Mouse (Mus musculus) liver, embryonic 12.5 days (tissue): Measurements from ENCODE around the gene Vmn1r235. TPM values are rescaled to one million over a fixed set of nuclear protein-coding genes. Genes with fewer than 3 reads are reported as not detected.
"Not testable (repeated sequence)": the region's sequence is repeated elsewhere in the genome, so short reads cannot be mapped to it uniquely, and the experiment has no call there.

ENCODE experiments used
- ATAC-seq: fragments of 200-750 bp; cut with Nextera tagmentation; 2 replicates; pipeline ENCODE4 v1.8.0; 2017; ENCODE audit warnings: moderate number of reproducible peaks, mild to moderate bottlenecking, moderate library complexity
- H3K27ac ChIP-seq: fragments of 300-500 bp; sonication (generic); 2 replicates; pipeline ENCODE4 v1.5.1; 2016; ENCODE audit warnings: mild to moderate bottlenecking
- H3K27me3 ChIP-seq: fragments of 300-500 bp; sonication (generic); replicated peaks from 2 replicates; pipeline ENCODE4 v1.6.1; 2016; ENCODE audit warnings: mild to moderate bottlenecking, moderate library complexity
- H3K36me3 ChIP-seq: fragments of 300-500 bp; sonication (generic); 2 replicates; pipeline ENCODE4 v1.6.1; 2016; ENCODE audit warnings: mild to moderate bottlenecking, moderate library complexity
- H3K4me1 ChIP-seq: fragments of 300-500 bp; sonication (generic); 2 replicates; pipeline ENCODE4 v1.6.1; 2016
- H3K4me2 ChIP-seq: fragments of 300-500 bp; sonication (generic); 2 replicates; pipeline ENCODE4 v1.6.1; 2016; ENCODE audit warnings: mild to moderate bottlenecking, moderate library complexity
- H3K4me3 ChIP-seq: fragments of 300-500 bp; sonication (generic); 2 replicates; pipeline ENCODE4 v1.5.1; 2016; ENCODE audit warnings: mild to moderate bottlenecking, moderate library complexity
- H3K9ac ChIP-seq: fragments of 300-500 bp; sonication (generic); 2 replicates; pipeline ENCODE4 v1.6.1; 2016; ENCODE audit warnings: mild to moderate bottlenecking, moderate library complexity
- H3K9me3 ChIP-seq: fragments of 300-500 bp; sonication (generic); replicated peaks from 2 replicates; pipeline ENCODE4 v1.6.1; 2016; ENCODE audit warnings: mild to moderate bottlenecking, moderate library complexity
- WGBS: fragments of 180-500 bp; shearing (Covaris S2); methylation state at CpG from one replicate; pipeline ENCODE4 v1.1.7; 2016; ENCODE audit not compliant: insufficient replicate concordance; 5-methylcytosine and 5-hydroxymethylcytosine counted together
- microRNA-seq: library from miRNA; unstranded; fragments of <30 nt; microRNA quantifications from one replicate; pipeline ENCODE4, GENCODE M21; 2017
- polyA plus RNA-seq: library from polyadenylated mRNA; unstranded; fragments of >200 nt; fragmentation: Nextera tagmentation; extraction: Ambion mirVana; gene quantifications from 2 replicates; pipeline ENCODE4 v1.2.1, GENCODE M21; 2016

Vmn1r235 gene
- not detected in 2 replicates for polyA plus RNA-seq

DNA sequence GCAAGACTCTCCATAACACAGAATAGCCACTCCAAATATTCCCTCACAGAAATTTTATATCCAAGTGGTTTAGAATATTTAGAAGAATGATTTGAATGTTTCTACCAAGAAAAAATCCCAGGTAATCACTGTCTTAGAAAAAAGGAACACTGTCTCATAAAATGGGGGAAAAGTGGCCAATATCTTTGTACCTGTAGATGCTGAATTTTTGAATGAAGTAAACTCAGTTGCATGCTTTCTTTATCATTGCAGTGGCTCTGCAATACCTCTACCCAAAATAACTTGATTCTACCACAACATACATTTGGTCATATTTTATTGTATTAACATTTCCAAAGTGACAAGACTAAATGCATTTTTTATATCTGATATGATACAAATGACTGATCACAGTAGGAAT is at the start of gene Vmn1r235:
Gene Vmn1r235 (plus strand): TSS at position 301 of the 400 bp plus-strand sequence.
- no peaks in the 10 kb centered on the region for H3K27me3 ChIP-seq
- H3K27ac ChIP-seq: no peak within 1 kb of the TSS
- no peak within 1 kb of the TSS for H3K4me3 ChIP-seq
- no peak for ATAC-seq
- no peak within 1 kb of the TSS for H3K9ac ChIP-seq
- H3K4me2 ChIP-seq: no peak within 1 kb of the TSS
- H3K4me1 ChIP-seq: no peaks in the 10 kb centered on the region
- H3K36me3 ChIP-seq: no peaks in the 10 kb centered on the region
- no peaks in the 10 kb centered on the region for H3K9me3 ChIP-seq

DNA sequence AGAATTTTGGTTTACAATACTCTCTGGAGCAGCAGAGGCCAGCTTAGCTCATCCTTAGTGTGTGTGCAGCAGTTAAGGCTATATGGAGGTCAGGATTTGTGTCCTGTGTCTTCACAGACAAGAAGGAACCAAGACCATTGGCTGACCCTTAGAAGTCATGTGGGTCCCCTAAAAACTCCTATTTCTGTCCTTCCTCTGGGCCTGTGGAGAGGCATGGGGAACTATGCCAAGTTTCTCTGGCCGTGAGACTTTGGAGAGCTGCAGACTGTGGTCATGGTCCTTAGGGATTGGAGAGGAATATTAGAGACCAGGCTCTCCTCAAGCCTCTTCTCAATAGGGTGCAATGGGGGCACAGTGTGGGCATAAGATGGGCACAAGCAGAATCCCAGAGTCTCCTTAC is 45.1 kb upstream of the Vmn1r235 start:
- 72% methylated on average over 1 of the region's 1 CpGs for WGBS
- H3K27me3 ChIP-seq, ATAC-seq, H3K36me3 ChIP-seq, H3K4me2 ChIP-seq, H3K9me3 ChIP-seq, H3K4me3 ChIP-seq, H3K4me1 ChIP-seq, H3K27ac ChIP-seq, H3K9ac ChIP-seq: not testable (repeated sequence)

DNA sequence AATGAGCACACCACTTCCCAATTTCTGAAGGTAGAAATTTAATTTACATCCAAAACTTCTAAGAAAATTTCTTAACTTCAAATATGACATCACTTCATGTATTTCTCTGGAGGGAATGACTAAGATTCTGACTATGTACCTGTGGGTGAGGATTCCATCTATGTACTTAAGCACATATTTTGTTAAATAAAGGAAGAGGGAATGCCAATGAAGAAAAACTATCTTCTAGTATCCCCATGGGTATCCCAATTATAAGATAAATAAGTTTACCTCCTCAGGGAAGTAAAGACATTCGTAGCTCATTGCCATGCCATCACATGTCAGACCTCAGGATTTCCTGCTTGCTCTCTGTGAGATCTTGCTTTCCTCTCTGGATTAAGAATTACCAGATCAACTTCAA is 30.4 kb upstream of the Vmn1r235 start, which contains the start of gene Vmn1r234:
Gene Vmn1r234 (plus strand): TSS at position 301 of the 400 bp plus-strand sequence.
- H3K27me3 ChIP-seq: no peaks in the 10 kb centered on the region
- no peaks in the 10 kb centered on the region for H3K4me1 ChIP-seq
- H3K9ac ChIP-seq: no peak within 1 kb of the TSS
- H3K4me2 ChIP-seq: no peak within 1 kb of the TSS
- H3K27ac ChIP-seq: no peak within 1 kb of the TSS
- no peaks in the 10 kb centered on the region for H3K9me3 ChIP-seq
- H3K4me3 ChIP-seq: no peak within 1 kb of the TSS
- WGBS: 50% methylated on average over 1 of the region's 1 CpGs
- ATAC-seq: no peak
- no peaks in the 10 kb centered on the region for H3K36me3 ChIP-seq

DNA sequence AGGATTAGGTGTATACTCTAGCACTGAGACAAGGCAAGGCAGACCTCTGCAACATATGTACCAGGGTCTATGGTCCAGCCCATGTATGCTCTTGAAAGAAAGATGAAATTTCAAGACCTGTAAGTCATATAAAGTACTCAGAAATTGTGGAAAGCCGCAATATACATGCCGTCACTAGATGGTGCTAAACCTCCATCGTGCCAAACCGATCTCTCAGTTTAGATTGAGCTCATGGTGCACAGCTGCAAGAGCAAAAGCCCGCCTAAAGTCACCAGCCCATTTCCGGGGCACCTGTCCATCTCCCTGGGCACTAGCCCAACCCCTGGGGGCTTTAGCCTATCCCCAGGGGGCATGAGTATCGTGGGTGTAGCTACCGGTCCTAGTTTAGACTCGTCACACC is 24.6 kb upstream of the Vmn1r235 start:
- H3K9ac ChIP-seq: no peak overlapping the region
- WGBS: 20% methylated on average over 9 of the region's 9 CpGs
- no peaks in the 10 kb centered on the region for H3K36me3 ChIP-seq
- H3K4me3 ChIP-seq: no peak overlapping the region
- 0 out of 2 replicates have a peak, but pooled peaks have one; percentile 30 for ATAC-seq
- H3K27me3 ChIP-seq: no peaks in the 10 kb centered on the region
- no peaks in the 10 kb centered on the region for H3K4me1 ChIP-seq
- no peak overlapping the region for H3K27ac ChIP-seq
- H3K9me3 ChIP-seq: no peaks in the 10 kb centered on the region
- no peak overlapping the region for H3K4me2 ChIP-seq

DNA sequence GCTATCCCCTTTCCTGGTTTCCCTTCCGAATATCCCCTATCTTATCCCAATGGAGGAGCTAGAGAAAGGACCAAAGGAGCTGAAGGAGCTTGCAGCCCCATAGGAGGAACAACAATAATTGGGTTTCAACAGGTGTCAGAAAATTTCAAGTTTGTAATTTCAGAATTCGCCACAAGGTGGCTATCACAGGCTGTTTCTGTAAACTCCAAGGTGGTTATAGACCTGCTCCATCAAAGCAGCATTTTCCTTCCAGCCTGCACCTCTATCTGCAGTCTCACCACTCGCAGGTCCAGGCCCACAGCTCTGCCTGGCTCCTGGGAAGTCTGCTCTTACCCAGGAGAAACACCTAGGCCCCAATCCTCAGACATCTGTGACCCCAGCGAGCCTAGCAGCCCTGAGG is 15.9 kb downstream of the Vmn1r235 start:
- WGBS: 10% methylated on average over 4 of the region's 4 CpGs
- no peak for ATAC-seq
- Histone ChIP-seq H3K36me3 (no peaks in the 10 kb centered on the region), H3K9me3 (no peaks in the 10 kb centered on the region), H3K27me3 (no peaks in the 10 kb centered on the region), H3K4me3 (no peak overlapping the region), H3K4me1 (no peaks in the 10 kb centered on the region), H3K9ac (no peak overlapping the region), H3K27ac (no peak overlapping the region), H3K4me2 (no peak overlapping the region)

DNA sequence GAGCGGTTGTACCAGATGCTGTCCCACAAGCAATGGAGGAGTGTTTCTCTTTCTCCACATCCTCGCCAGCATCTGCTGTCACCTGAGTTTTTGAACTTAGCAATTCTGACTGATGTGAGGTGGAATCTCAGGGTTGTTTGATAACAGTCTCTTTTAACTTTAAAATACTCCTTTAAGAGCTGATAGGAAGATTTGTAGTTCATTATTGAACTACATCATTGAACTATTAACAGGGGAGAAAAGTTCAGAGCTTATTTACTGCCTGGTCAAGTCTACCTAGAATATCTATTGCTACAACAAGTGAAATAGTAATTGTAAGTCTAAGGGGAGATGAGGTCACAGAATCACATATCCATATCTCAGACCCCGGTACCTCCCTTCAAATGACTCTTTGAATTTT is 26.4 kb downstream of the Vmn1r235 start, which contains the start of gene Vmn1r236:
Gene Vmn1r236 (plus strand): TSS at position 301 of the 400 bp plus-strand sequence.
- ATAC-seq: no peak
- Histone ChIP-seq H3K27me3 (no peaks in the 10 kb centered on the region), H3K4me3 (no peak within 1 kb of the TSS), H3K36me3 (no peaks in the 10 kb centered on the region), H3K27ac (no peak within 1 kb of the TSS), H3K4me2 (no peak within 1 kb of the TSS), H3K4me1 (no peaks in the 10 kb centered on the region), H3K9me3 (no peaks in the 10 kb centered on the region), H3K9ac (no peak within 1 kb of the TSS)
- 59% methylated on average over 3 of the region's 3 CpGs for WGBS

DNA sequence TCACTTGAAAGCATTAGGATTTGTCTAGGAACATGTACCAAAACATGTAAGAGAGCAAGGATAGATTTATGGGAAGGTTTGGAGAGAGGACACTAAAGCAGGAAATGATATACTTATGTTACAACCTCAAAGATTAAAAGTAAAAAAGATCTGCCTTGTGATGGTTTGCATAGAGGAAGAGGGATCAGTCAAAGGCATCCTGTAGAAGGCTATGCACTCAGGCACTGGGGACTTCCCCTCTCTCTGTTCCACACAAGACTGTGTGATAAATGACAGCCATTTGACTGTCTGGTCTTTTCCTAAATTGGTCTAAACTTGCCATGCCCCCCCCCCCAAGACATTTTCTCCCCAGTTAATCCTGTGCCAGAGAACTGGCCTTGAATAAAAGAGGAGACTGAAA is 28.2 kb downstream of the Vmn1r235 start:
- H3K4me2 ChIP-seq: no peak overlapping the region
- no peak overlapping the region for H3K4me3 ChIP-seq
- ATAC-seq: no peak

DNA sequence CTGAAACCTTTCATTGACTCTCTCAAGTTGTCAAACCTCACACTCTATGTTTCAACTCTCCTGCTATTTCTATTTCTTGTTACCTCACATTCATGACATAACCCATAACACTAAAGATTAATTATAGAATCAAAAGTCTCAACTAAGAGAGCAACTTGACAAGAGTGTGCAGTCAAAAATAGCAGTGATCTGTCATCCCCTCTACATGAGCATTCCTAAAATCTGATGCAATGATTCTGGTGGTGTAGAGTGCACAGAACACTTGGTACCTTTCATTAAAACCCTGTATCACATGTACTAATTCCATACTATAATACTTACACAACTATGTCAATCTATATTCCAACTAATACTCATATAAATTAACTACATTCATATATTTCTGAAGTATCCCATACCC is 33.5 kb downstream of the Vmn1r235 start:
- no peak for ATAC-seq
- H3K4me1 ChIP-seq: no peaks in the 10 kb centered on the region
- no peaks in the 10 kb centered on the region for H3K9me3 ChIP-seq
- no peak overlapping the region for H3K27ac ChIP-seq
- no peaks in the 10 kb centered on the region for H3K36me3 ChIP-seq
- no peak overlapping the region for H3K4me2 ChIP-seq
- H3K4me3 ChIP-seq: no peak overlapping the region
- H3K27me3 ChIP-seq: no peaks in the 10 kb centered on the region
- H3K9ac ChIP-seq: no peak overlapping the region

More for the DNA sequence above, 28.2 kb downstream of the Vmn1r235 start:
- Histone ChIP-seq H3K9ac (no peak overlapping the region), H3K9me3 (no peaks in the 10 kb centered on the region), H3K4me1 (no peaks in the 10 kb centered on the region), H3K27ac (no peak overlapping the region), H3K27me3 (no peaks in the 10 kb centered on the region), H3K36me3 (no peaks in the 10 kb centered on the region)

DNA sequence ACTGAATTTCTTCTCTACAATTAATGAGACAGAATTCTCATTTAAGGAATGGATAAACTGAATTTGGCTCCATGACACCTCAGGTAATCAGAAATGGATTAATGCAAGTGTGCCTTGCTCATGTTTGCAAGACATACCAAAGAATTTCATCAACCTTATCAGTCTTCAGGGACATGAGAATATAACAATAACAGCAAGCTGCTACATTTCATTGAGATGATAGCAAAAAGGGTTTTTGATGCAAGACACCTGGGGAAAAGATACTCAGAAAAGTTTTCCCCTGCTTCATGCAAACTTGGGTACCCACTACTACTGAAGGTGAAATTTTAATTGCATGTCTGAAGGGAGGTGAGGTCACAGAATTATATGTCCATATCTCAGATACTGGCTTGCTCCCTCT is 55.4 kb downstream of the Vmn1r235 start, which contains the start of gene Vmn1r237:
Gene Vmn1r237 (plus strand): TSS at position 301 of the 400 bp plus-strand sequence.
- no peaks in the 10 kb centered on the region for H3K9me3 ChIP-seq
- ATAC-seq: no peak
- no peaks in the 10 kb centered on the region for H3K36me3 ChIP-seq
- no peak within 1 kb of the TSS for H3K27ac ChIP-seq
- no peaks in the 10 kb centered on the region for H3K27me3 ChIP-seq
- H3K4me2 ChIP-seq: no peak within 1 kb of the TSS
- no peak within 1 kb of the TSS for H3K9ac ChIP-seq
- no peaks in the 10 kb centered on the region for H3K4me1 ChIP-seq
- H3K4me3 ChIP-seq: no peak within 1 kb of the TSS

Small RNA genes lying within 50 kb of the gene (microRNA-seq; reads per million reads assigned to microRNA genes)
- not detected for gene Gm26384

Other genes starting within 250 kb of the Vmn1r235 start
- gene Zfp160, start 247.5 kb upstream of the Vmn1r235 start, polyA plus RNA-seq: 6.4 and 6.9 TPM in 2 replicates
- gene Vmn1r234, start 30.3 kb upstream of the Vmn1r235 start, polyA plus RNA-seq: not detected in 2 replicates
- gene Vmn1r236, start 26.5 kb downstream of the Vmn1r235 start, polyA plus RNA-seq: not detected in 2 replicates
- gene Vmn1r237, start 55.5 kb downstream of the Vmn1r235 start, polyA plus RNA-seq: not detected in 2 replicates
- 1.0 and 1.3 TPM in 2 replicates for gene Zfp677, start 127.3 kb downstream of the Vmn1r235 start, polyA plus RNA-seq
- gene Zfp54, start 166.8 kb downstream of the Vmn1r235 start, polyA plus RNA-seq: 1.8 and 3.1 TPM in 2 replicates
- 7.8 and 8.4 TPM in 2 replicates for gene Zfp51, start 194.0 kb downstream of the Vmn1r235 start, polyA plus RNA-seq
- 4.1 TPM in 2 replicates for gene Zfp53, start 232.6 kb downstream of the Vmn1r235 start, polyA plus RNA-seq